Mouse (Mus musculus): Measurements from ENCODE around the gene Baz2a.

DNA sequence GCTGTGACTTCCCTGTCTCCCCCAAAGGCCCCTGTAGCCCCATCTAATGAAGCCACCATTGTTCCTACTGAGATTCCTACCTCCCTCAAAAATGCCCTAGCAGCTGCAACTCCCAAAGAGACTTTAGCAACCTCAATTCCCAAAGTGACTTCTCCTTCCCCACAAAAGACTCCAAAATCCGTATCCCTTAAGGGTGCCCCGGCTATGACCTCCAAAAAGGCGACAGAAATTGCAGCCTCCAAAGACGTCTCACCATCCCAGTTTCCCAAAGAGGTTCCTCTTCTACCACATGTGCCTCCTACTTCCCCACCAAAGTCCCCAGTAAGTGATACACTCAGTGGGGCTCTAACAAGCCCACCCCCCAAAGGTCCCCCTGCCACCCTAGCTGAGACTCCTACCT is 49.7 kb upstream of the Baz2a start:
- no peak for TF ChIP-seq CTCF (IDR thresholded peaks at IDR 0.05; ENCODE audit: low read depth, low read length)
- TF ChIP-seq POLR2A (IDR thresholded peaks at IDR 0.05; ENCODE audit: extremely low read depth, insufficient read depth, low read length): no peak

Measured in liver, adult 2 months (tissue).